In the genomic region with DNA sequence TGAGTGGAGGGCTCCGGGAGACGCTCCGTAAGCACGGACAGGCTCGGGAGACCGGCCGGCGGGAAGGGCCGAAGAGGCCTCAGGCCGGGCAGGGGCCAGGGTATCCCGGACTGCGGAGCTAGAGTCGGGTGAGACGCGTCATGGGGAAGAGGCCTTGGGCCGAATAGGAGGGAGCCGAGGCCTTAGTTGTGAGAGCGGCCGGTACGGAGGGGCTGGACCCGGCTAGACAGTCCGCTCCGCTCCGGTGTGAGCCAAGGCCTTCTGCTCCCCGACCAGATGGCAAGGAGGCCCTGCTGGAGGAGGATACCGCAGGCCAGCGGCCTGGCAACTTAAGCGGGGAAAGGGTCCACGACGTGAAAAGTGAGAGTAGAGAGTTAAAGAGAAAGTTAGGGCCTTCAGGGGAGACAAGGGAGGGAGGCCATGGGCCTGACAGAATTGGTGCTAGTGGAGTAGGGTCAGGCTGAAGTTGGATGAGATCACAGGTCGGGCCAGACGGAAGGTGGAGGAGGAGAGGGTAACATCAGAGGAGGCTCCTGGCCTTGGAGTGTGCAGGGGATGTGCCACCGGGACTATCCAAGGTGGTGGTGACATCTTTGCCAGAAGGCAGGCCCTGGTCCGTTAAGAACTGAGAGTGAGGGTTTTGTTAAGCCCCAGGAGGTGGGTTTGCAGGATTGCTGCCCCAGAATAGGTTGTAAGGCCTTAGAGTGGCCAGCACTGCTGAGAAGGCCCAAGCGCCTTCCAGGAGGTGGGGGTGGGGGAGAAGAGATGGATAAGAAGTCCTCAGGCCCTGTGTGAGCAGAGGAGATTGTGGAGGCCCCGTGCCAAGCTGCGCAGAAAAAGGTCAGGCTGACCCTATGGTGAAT, we compare ENCODE assay signal across 8 mouse cellular contexts. TPM values are rescaled to one million over a fixed set of nuclear protein-coding genes. Genes with fewer than 3 reads are reported as not detected.
DNase-seq lines count a peak whose midpoint lies in the region; ATAC-seq and TF ChIP-seq lines count a peak whose summit lies in the region.

No protein-coding gene starts in this region.

- no peaks in the 10 kb centered on the region for H3K27me3 ChIP-seq in CH12.LX (replicated peaks)
- H3K27me3 ChIP-seq in kidney, adult 2 months (replicated peaks; ENCODE audit: control insufficient read depth, insufficient read depth, low read length): no peaks in the 10 kb centered on the region; the same call in 1 of the 2 replicates
- no peaks in the 10 kb centered on the region for H3K27me3 ChIP-seq in neural tube, embryonic 15.5 days (replicated peaks)

- H3K4me3 ChIP-seq in CH12.LX (replicated peaks in 1 of 3; ENCODE audit: low read depth in 2 of 3, low read length in 2 of 3, poor library complexity in 1 of 3): peak overlapping the region; percentile 52 to 94 (median 81)
- H3K4me3 ChIP-seq in kidney, adult 2 months (ENCODE audit: insufficient read depth, low read depth, low read length): peak overlapping the region; percentile 94
- H3K4me3 ChIP-seq in neural tube, embryonic 15.5 days (replicated peaks): peak overlapping the region; percentile 98

- H3K9me3 ChIP-seq in CH12.LX (replicated peaks; ENCODE audit: low read length): no peaks in the 10 kb centered on the region
- H3K9me3 ChIP-seq in neural tube, embryonic 15.5 days (replicated peaks): no peaks in the 10 kb centered on the region

- DNase-seq in CH12.LX (ENCODE audit: extremely low read depth): peak; percentile 54
- DNase-seq in adrenal gland, adult (ENCODE audit: inconsistent age in 2 of 2, low spot score in 1 of 2): peak; percentile 70 to 90
- peak; percentile 61 for DNase-seq in embryo, embryonic 11 days
- peak; percentile 28 for DNase-seq in heart, adult 8-10 months (ENCODE audit: low spot score)
- DNase-seq in kidney, adult 2 months: peak; percentile 53
- DNase-seq in lung, adult 18-20 months: peak; percentile 29 to 32

- no peak for TF ChIP-seq RAD21 in CH12.LX (IDR thresholded peaks at IDR 0.05; ENCODE audit: low read depth, low read length)

- no peak; the same call in 1 of the 2 replicates for ATAC-seq in neural tube, embryonic 15.5 days (ENCODE audit: low FRiP score)
- ATAC-seq in monocyte, adult 5-6 weeks (replicated peaks; ENCODE audit: insufficient number of reproducible peaks, low FRiP score, low TSS enrichment, poor library complexity, severe bottlenecking): no peak

- H3K27ac ChIP-seq in CH12.LX (ENCODE audit: insufficient read depth, low read depth): peak overlapping the region; percentile 81
- peak overlapping the region; percentile 57 for H3K27ac ChIP-seq in kidney, adult 2 months (ENCODE audit: insufficient read depth, low read depth, low read length)
- H3K27ac ChIP-seq in neural tube, embryonic 15.5 days (replicated peaks): peak overlapping the region; percentile 95

- WGBS in kidney, adult 2 months: 1% methylated on average over 37 of the region's 37 CpGs
- WGBS in neural tube, embryonic 15.5 days: 3% methylated on average over 37 of the region's 37 CpGs

- H3K4me2 ChIP-seq in CH12.LX (ENCODE audit: insufficient read depth, low read depth, poor library complexity, severe bottlenecking): peak overlapping the region; percentile 42
- H3K4me2 ChIP-seq in neural tube, embryonic 15.5 days: peak overlapping the region; percentile 89

- no peak for TF ChIP-seq CTCF in CH12.LX (conservative IDR thresholded peaks at IDR 0.05 in 1 of 2, IDR thresholded peaks at IDR 0.05 in 1 of 2; ENCODE audit: low read depth in 2 of 2, low read length in 2 of 2)
- no peak for TF ChIP-seq CTCF in kidney, adult 2 months (conservative IDR thresholded peaks at IDR 0.05; ENCODE audit: insufficient read depth, insufficient read length, low read depth, low read length)

- H3K36me3 ChIP-seq in CH12.LX (replicated peaks in 1 of 2; ENCODE audit: control insufficient read depth in 1 of 2, insufficient read depth in 1 of 2, low read length in 1 of 2): peaks cover 12 to 34% of the 10 kb centered on the region in 2 experiments
- H3K36me3 ChIP-seq in kidney, adult 2 months (ENCODE audit: control insufficient read depth, insufficient read depth, low read length): peaks cover 4% of the 10 kb centered on the region
- H3K36me3 ChIP-seq in neural tube, embryonic 15.5 days: peaks cover 16% of the 10 kb centered on the region

- dilution Hi-C loops in CH12.LX (cut with MboI; ENCODE audit: extremely low pct_ligation_motif_present, extremely low pct_unique_long_range_greater_than_20kb, low sequenced_read_pairs): no loop called here

- H3K4me1 ChIP-seq in CH12.LX (ENCODE audit: control insufficient read depth in 1 of 2, insufficient read depth in 2 of 2): peaks cover 2 to 15% of the 10 kb centered on the region in 2 experiments; a peak in 3 of 4 replicates
- peaks cover 22% of the 10 kb centered on the region for H3K4me1 ChIP-seq in kidney, adult 2 months (ENCODE audit: control insufficient read depth, insufficient read depth, low read length)
- peaks cover 35% of the 10 kb centered on the region for H3K4me1 ChIP-seq in neural tube, embryonic 15.5 days

- no peak; the same call in 1 of the 2 replicates for TF ChIP-seq POLR2A in CH12.LX (IDR thresholded peaks at IDR 0.05; ENCODE audit: low read depth, low read length)
- TF ChIP-seq POLR2A in kidney, adult 2 months (IDR thresholded peaks at IDR 0.05; ENCODE audit: low read depth, low read length): no peak

- peak overlapping the region; percentile 82 for H3K9ac ChIP-seq in CH12.LX (ENCODE audit: insufficient read depth, low read depth)
- peak overlapping the region; percentile 97 for H3K9ac ChIP-seq in neural tube, embryonic 15.5 days (replicated peaks)

- in situ Hi-C loops in CH12.LX (cut with MboI; ENCODE audit: low pct_ligation_motif_present, low pct_unique_long_range_greater_than_20kb, low sequenced_read_pairs): no loop called here

- H3K79me2 ChIP-seq in CH12.LX (replicated peaks; ENCODE audit: control insufficient read depth, extremely low read depth, insufficient read depth, poor library complexity, severe bottlenecking): peaks cover 53% of the 10 kb centered on the region

- TF ChIP-seq EP300 in CH12.LX (IDR thresholded peaks at IDR 0.05; ENCODE audit: low read length): no peak

TF ChIP-seq in CH12.LX, 34 proteins besides CTCF, POLR2A, EP300 and RAD21:
- TF ChIP-seq MAZ (IDR thresholded peaks at IDR 0.05; ENCODE audit: low read depth, low read length) (0 out of 2 replicates have a peak, but pooled peaks have one; percentile 16), MXI1 (IDR thresholded peaks at IDR 0.05; ENCODE audit: low read depth, low read length) (no peak), UBTF (IDR thresholded peaks at IDR 0.05; ENCODE audit: low read depth, low read length) (peak; percentile 84), NELFE (IDR thresholded peaks at IDR 0.05; ENCODE audit: low read depth, low read length) (peak; percentile 5; the same call in 1 of the 2 replicates)

RNA-seq across cellular contexts. Expression of a gene that starts 1.5 kb away (rescaled TPM):
- total RNA-seq in CH12.LX (2012; rRNA removed): 49.0 and 51.8 TPM in 2 replicates
- total RNA-seq in CH12.LX (2014; rRNA removed): 50.0 and 60.8 TPM in 2 replicates
- polyA plus RNA-seq in CH12.LX (2012; ENCODE audit: insufficient read length, low read depth): 43.0 and 48.8 TPM in 2 replicates
- 10 to 100 TPM; 24.4 to 26.0 (median 25.7) TPM for total RNA-seq in heart, adult 8-10 months (2022)
- 47.3 and 56.4 TPM in 2 replicates for polyA plus RNA-seq in kidney, adult 2 months (2012; rRNA removed)
- polyA plus RNA-seq in neural tube, embryonic 15.5 days (2015; fragmentation: Nextera tagmentation; extraction: Ambion mirVana): 70.9 and 73.3 TPM in 2 replicates
- 5.2 to 13.2 TPM (median 8.6 TPM) in 3 replicates for total RNA-seq in monocyte, adult 5-6 weeks (2017)

RNA-seq across cellular contexts. Expression of a gene that starts 1.7 kb away (rescaled TPM):
- total RNA-seq in CH12.LX (2012; rRNA removed) (293 and 362 TPM in 2 replicates), CH12.LX (2014; rRNA removed) (601 and 717 TPM in 2 replicates)
- polyA plus RNA-seq in CH12.LX (2012; ENCODE audit: insufficient read length, low read depth): 264 and 297 TPM in 2 replicates
- 1,000 to 10,000 TPM; 1,639 to 1,931 (median 1,745) TPM for total RNA-seq in heart, adult 8-10 months (2022)
- 355 and 608 TPM in 2 replicates for polyA plus RNA-seq in kidney, adult 2 months (2012; rRNA removed)
- polyA plus RNA-seq in neural tube, embryonic 15.5 days (2015; fragmentation: Nextera tagmentation; extraction: Ambion mirVana): 499 and 535 TPM in 2 replicates
- total RNA-seq in monocyte, adult 5-6 weeks (2017): 438 to 562 TPM (median 516 TPM) in 3 replicates

RNA-seq across cellular contexts. Expression of a gene that starts 22.9 kb away (rescaled TPM):
- total RNA-seq in CH12.LX (2012; rRNA removed) (19.9 and 20.5 TPM in 2 replicates), CH12.LX (2014; rRNA removed) (32.0 and 32.8 TPM in 2 replicates)
- 18.6 and 20.5 TPM in 2 replicates for polyA plus RNA-seq in CH12.LX (2012; ENCODE audit: insufficient read length, low read depth)
- 10 to 100 TPM; 30.3 to 34.5 (median 32.7) TPM for total RNA-seq in heart, adult 8-10 months (2022)
- 14.5 and 16.7 TPM in 2 replicates for polyA plus RNA-seq in kidney, adult 2 months (2012; rRNA removed)
- 13.1 and 13.5 TPM in 2 replicates for polyA plus RNA-seq in neural tube, embryonic 15.5 days (2015; fragmentation: Nextera tagmentation; extraction: Ambion mirVana)
- 19.5 to 41.1 TPM (median 19.5 TPM) in 3 replicates for total RNA-seq in monocyte, adult 5-6 weeks (2017)

RNA-seq across cellular contexts. Expression of a gene that starts 46.9 kb away (rescaled TPM):
- total RNA-seq in CH12.LX (2012; rRNA removed) (28.8 and 34.5 TPM in 2 replicates), CH12.LX (2014; rRNA removed) (21.6 and 22.8 TPM in 2 replicates)
- polyA plus RNA-seq in CH12.LX (2012; ENCODE audit: insufficient read length, low read depth): 48.5 and 53.3 TPM in 2 replicates
- under 1 TPM; 0.06 to 0.53 (median 0.17) TPM for total RNA-seq in heart, adult 8-10 months (2022)
- polyA plus RNA-seq in kidney, adult 2 months (2012; rRNA removed): 0.31 and 0.33 TPM in 2 replicates
- 5.6 and 11.5 TPM in 2 replicates for polyA plus RNA-seq in neural tube, embryonic 15.5 days (2015; fragmentation: Nextera tagmentation; extraction: Ambion mirVana)
- total RNA-seq in monocyte, adult 5-6 weeks (2017): 1.1 to 2.1 TPM (median 1.2 TPM) in 3 replicates

RNA-seq across cellular contexts. Expression of a gene that starts 47.0 kb away (rescaled TPM):
- total RNA-seq in CH12.LX (2012; rRNA removed): 33.0 and 52.2 TPM in 2 replicates
- 39.9 and 40.7 TPM in 2 replicates for total RNA-seq in CH12.LX (2014; rRNA removed)
- polyA plus RNA-seq in CH12.LX (2012; ENCODE audit: insufficient read length, low read depth): 40.2 and 42.8 TPM in 2 replicates
- total RNA-seq in heart, adult 8-10 months (2022): 10 to 100 TPM; 58.8 to 63.2 (median 62.0) TPM
- 46.0 and 52.5 TPM in 2 replicates for polyA plus RNA-seq in kidney, adult 2 months (2012; rRNA removed)
- polyA plus RNA-seq in neural tube, embryonic 15.5 days (2015; fragmentation: Nextera tagmentation; extraction: Ambion mirVana): 66.9 and 67.2 TPM in 2 replicates
- 10.0 to 24.0 TPM (median 12.7 TPM) in 3 replicates for total RNA-seq in monocyte, adult 5-6 weeks (2017)

Comparison
In these comparisons a context has a peak if more than half of its experiments do, and no peak if none do; other contexts are left out.
1. DNase-seq: peak in every context shown above with its lines; median percentile 80 in adrenal gland, adult; 61 in embryo, embryonic 11 days; 54 in CH12.LX; 53 in kidney, adult 2 months; 30 in lung, adult 18-20 months; 28 in heart, adult 8-10 months.